Mouse (Mus musculus) hindbrain, embryonic 12.5 days (tissue): ENCODE results near the gene Saxo2. TPM values are rescaled to one million over a fixed set of nuclear protein-coding genes. Genes with fewer than 3 reads are reported as not detected.
A peak's percentile ranks its signal among the peaks of the same experiment; 100 is the strongest.

Source experiments
- ATAC-seq: fragments of 200-750 bp; cut with Nextera tagmentation; 2 replicates; pipeline ENCODE4 v1.8.0; 2017; ENCODE audit warnings: moderate TSS enrichment; ENCODE audit not compliant: low FRiP score
- H3K27ac ChIP-seq: fragments of 300-500 bp; sonication (generic); 2 replicates; pipeline ENCODE4 v1.5.1; 2016; ENCODE audit warnings: mild to moderate bottlenecking
- H3K27me3 ChIP-seq: fragments of 300-500 bp; sonication (generic); 2 replicates; pipeline ENCODE4 v1.6.1; 2016; ENCODE audit warnings: mild to moderate bottlenecking
- H3K36me3 ChIP-seq: fragments of 300-500 bp; sonication (generic); 2 replicates; pipeline ENCODE4 v1.6.1; 2016; ENCODE audit warnings: mild to moderate bottlenecking
- H3K4me1 ChIP-seq: fragments of 300-500 bp; sonication (generic); 2 replicates; pipeline ENCODE4 v1.6.1; 2016
- H3K4me2 ChIP-seq: fragments of 300-500 bp; sonication (generic); replicated peaks from 2 replicates; pipeline ENCODE4 v1.6.1; 2016; ENCODE audit warnings: mild to moderate bottlenecking
- H3K4me3 ChIP-seq: fragments of 300-500 bp; sonication (generic); 2 replicates; pipeline ENCODE4 v1.5.1; 2016; ENCODE audit warnings: mild to moderate bottlenecking
- H3K9ac ChIP-seq: fragments of 300-500 bp; sonication (generic); 2 replicates; pipeline ENCODE4 v1.6.1; 2016; ENCODE audit warnings: mild to moderate bottlenecking, moderate library complexity
- H3K9me3 ChIP-seq: fragments of 300-500 bp; sonication (generic); replicated peaks from 2 replicates; pipeline ENCODE4 v1.6.1; 2016; ENCODE audit warnings: mild to moderate bottlenecking
- WGBS: fragments of 180-500 bp; shearing (Covaris S2); methylation state at CpG from one replicate; pipeline ENCODE4 v1.1.7; 2016; 5-methylcytosine and 5-hydroxymethylcytosine counted together
- polyA plus RNA-seq: library from polyadenylated mRNA; unstranded; fragments of >200 nt; fragmentation: Nextera tagmentation; extraction: Ambion mirVana; gene quantifications from 2 replicates; pipeline ENCODE4 v1.2.1, GENCODE M21; 2016

Gene Saxo2
- 14.0 and 15.9 TPM in 2 replicates for polyA plus RNA-seq

- peak within 1 kb of the TSS; percentile 70 for H3K4me2 ChIP-seq
- H3K4me3 ChIP-seq = peak within 1 kb of the TSS; percentile 62
- no peaks in the 10 kb centered on the region for H3K9me3 ChIP-seq
- H3K9ac ChIP-seq = peak within 1 kb of the TSS; percentile 72
- peaks cover 14% of the 10 kb centered on the region for H3K4me1 ChIP-seq
- under 1% methylated on average over 46 of the region's 46 CpGs for WGBS
- peak; percentile 99 for ATAC-seq
- no peak within 1 kb of the TSS for H3K27ac ChIP-seq
- H3K27me3 ChIP-seq = no peaks in the 10 kb centered on the region
- no peaks in the 10 kb centered on the region for H3K36me3 ChIP-seq
These were observed at the start of gene Saxo2, which contains the start of gene Efl1 for GRCm38 (mm10) chr7:82648353-82649080. Gene Saxo2, minus strand, starts transcription at chr7:82648528. Gene Efl1, plus strand, starts transcription at chr7:82648614.

- no peak for ATAC-seq
- peaks cover 52% of the 10 kb centered on the region for H3K36me3 ChIP-seq
- no peak overlapping the region for H3K9ac ChIP-seq
- WGBS = 80% methylated on average over 8 of the region's 8 CpGs
- H3K27ac ChIP-seq = no peak overlapping the region
- H3K4me3 ChIP-seq = no peak overlapping the region
- no peaks in the 10 kb centered on the region for H3K9me3 ChIP-seq
- H3K27me3 ChIP-seq = no peaks in the 10 kb centered on the region
- no peaks in the 10 kb centered on the region for H3K4me1 ChIP-seq
- H3K4me2 ChIP-seq = no peak overlapping the region
These were observed 49.3 kb upstream of the Saxo2 start for GRCm38 (mm10) chr7:82697668-82698067.

- ATAC-seq = no peak
- Histone ChIP-seq H3K9me3 (no peaks in the 10 kb centered on the region), H3K27ac (no peak overlapping the region), H3K9ac (no peak overlapping the region), H3K4me3 (no peak overlapping the region), H3K4me1 (peaks cover 5% of the 10 kb centered on the region; the same call in 1 of the 2 replicates), H3K27me3 (no peaks in the 10 kb centered on the region), H3K4me2 (no peak overlapping the region), H3K36me3 (peaks cover 46% of the 10 kb centered on the region)
- 89% methylated on average over 6 of the region's 6 CpGs for WGBS
These were observed 42.9 kb upstream of the Saxo2 start for GRCm38 (mm10) chr7:82691021-82691738.

DNA sequence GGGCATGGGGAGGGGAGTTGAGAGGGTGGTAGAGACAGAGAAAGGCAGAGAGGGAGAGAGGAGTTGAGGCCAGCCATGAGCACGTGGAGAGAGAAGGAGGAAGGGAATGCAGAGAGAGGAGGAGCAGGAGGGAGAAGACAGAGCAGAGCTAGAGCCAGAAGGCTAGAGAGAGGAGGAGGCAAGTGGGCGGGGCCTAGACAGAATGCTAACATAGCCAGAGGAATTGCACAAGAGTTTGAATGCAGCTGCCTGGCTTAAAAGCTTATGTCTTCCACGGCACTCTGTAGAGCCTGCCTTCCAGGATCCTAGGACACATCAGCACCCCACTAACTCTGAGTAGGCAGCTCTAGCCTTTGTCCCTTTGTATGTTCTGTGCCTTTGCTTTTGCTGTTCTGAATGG lies 40.4 kb upstream of the Saxo2 start:
- H3K27me3 ChIP-seq = no peaks in the 10 kb centered on the region
- H3K9ac ChIP-seq = no peak overlapping the region
- WGBS = 54% methylated on average over 3 of the region's 3 CpGs
- H3K27ac ChIP-seq = no peak overlapping the region
- peaks cover 40% of the 10 kb centered on the region for H3K36me3 ChIP-seq
- ATAC-seq = no peak
- H3K4me3 ChIP-seq = no peak overlapping the region
- peaks cover 5% of the 10 kb centered on the region; the same call in 1 of the 2 replicates for H3K4me1 ChIP-seq
- no peak overlapping the region for H3K4me2 ChIP-seq
- H3K9me3 ChIP-seq = no peaks in the 10 kb centered on the region

DNA sequence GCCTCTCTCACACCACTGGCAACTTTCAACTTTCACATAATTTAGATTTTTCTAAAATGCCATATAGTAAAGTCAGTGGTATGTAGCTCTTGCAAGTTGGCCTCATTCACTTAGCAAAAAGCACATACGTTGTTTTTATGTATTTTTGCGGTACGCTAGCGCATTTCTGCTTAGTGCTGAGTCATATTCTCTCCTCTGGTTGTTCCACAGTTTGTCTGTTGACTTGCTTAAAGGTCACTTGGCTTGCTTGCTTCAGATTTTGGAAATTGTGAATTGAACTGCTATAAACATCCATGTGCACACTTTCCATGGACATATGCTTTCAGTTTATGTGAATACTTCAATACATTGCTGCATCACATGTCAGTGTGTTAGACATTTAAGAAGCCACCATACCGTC lies 31.6 kb upstream of the Saxo2 start:
- no peak for ATAC-seq
- Histone ChIP-seq H3K4me2 (no peak overlapping the region), H3K27ac (no peak overlapping the region), H3K4me3 (no peak overlapping the region), H3K4me1 (no peaks in the 10 kb centered on the region), H3K9ac (no peak overlapping the region), H3K27me3 (no peaks in the 10 kb centered on the region), H3K36me3 (peaks cover 31% of the 10 kb centered on the region), H3K9me3 (no peaks in the 10 kb centered on the region)
- WGBS = 93% methylated on average over 5 of the region's 5 CpGs

- Histone ChIP-seq H3K27me3 (no peaks in the 10 kb centered on the region), H3K27ac (no peak overlapping the region), H3K36me3 (peaks cover 32% of the 10 kb centered on the region), H3K4me1 (no peaks in the 10 kb centered on the region), H3K4me2 (no peak overlapping the region), H3K4me3 (no peak overlapping the region), H3K9me3 (no peaks in the 10 kb centered on the region), H3K9ac (no peak overlapping the region)
- 86% methylated on average over 6 of the region's 6 CpGs for WGBS
- ATAC-seq = no peak
These were observed 28.5 kb upstream of the Saxo2 start for GRCm38 (mm10) chr7:82676834-82677233.

DNA sequence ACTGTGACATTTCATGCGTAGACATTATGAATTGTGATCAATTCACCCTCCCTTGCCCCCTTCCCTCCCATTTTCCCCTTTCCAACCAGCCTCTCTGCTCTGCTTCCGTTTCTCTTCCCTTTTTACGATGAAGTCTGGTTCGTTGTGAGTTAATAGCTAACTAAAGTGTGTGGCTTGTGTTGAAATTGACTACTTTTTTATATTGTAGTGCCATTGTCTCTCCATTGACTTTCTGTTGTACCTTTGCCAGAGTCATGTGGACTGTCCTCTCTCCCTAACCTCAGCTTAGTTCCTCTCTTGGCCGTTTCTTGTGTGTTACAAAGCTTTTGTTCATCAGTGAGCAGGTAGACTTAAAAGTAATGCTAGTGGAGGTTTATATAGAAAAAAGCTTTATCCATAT lies 27.7 kb upstream of the Saxo2 start:
- Histone ChIP-seq H3K4me3 (no peak overlapping the region), H3K36me3 (peaks cover 30% of the 10 kb centered on the region), H3K27ac (no peak overlapping the region), H3K4me2 (no peak overlapping the region), H3K4me1 (no peaks in the 10 kb centered on the region), H3K9ac (no peak overlapping the region), H3K9me3 (no peaks in the 10 kb centered on the region), H3K27me3 (no peaks in the 10 kb centered on the region)
- no peak for ATAC-seq
- WGBS = 93% methylated on average over 5 of the region's 5 CpGs

DNA sequence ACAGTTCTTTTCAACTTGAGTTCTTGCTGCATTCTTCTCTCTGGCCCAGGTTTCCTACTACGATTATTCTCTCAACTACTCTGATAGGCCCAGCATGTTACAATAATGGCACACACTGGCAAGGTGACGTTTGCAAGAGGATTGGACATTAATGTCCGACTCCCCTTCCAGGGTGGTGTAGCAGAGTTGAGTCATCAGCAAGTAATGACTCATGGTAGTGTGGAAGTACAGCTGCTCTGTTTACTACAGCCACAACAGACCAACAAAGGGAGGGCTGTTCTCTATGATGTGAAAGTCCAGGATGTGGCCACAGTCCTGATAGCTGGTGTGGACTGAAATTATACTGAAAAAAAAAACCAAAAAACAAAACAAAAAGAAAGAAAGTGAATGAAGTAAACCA lies 16.3 kb upstream of the Saxo2 start:
- Histone ChIP-seq H3K4me1 (no peaks in the 10 kb centered on the region), H3K27ac (no peak overlapping the region), H3K9ac (no peak overlapping the region), H3K4me3 (no peak overlapping the region), H3K9me3 (no peaks in the 10 kb centered on the region), H3K27me3 (no peaks in the 10 kb centered on the region), H3K4me2 (no peak overlapping the region), H3K36me3 (peaks cover 36% of the 10 kb centered on the region)
- ATAC-seq = no peak
- 90% methylated on average over 3 of the region's 3 CpGs for WGBS

DNA sequence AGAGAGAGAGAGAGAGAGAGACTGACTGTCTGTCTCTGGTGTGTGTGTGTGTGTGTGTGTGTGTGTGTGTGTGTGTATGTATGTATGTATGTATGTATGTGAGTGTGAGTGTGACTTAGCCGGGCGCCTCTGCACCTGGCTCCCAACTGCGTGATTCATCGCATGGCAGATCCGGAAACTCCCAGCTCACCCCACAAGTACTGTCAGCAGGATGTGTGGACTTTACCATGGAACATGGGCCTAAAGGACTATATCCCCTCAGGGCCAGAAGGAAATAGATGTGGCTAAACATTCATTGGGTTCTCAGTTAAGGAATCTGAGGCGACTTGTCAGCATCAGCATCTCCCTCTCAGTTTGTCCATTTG lies 735 bp upstream of the Saxo2 start:
- no peak overlapping the region for H3K27ac ChIP-seq
- H3K4me2 ChIP-seq = peak overlapping the region; percentile 70
- no peak for ATAC-seq
- H3K27me3 ChIP-seq = no peaks in the 10 kb centered on the region
- WGBS = 16% methylated on average over 6 of the region's 6 CpGs
- H3K4me1 ChIP-seq = peaks cover 14% of the 10 kb centered on the region
- no peaks in the 10 kb centered on the region for H3K9me3 ChIP-seq
- peak overlapping the region; percentile 62 for H3K4me3 ChIP-seq
- peak overlapping the region; percentile 72 for H3K9ac ChIP-seq
- H3K36me3 ChIP-seq = no peaks in the 10 kb centered on the region

DNA sequence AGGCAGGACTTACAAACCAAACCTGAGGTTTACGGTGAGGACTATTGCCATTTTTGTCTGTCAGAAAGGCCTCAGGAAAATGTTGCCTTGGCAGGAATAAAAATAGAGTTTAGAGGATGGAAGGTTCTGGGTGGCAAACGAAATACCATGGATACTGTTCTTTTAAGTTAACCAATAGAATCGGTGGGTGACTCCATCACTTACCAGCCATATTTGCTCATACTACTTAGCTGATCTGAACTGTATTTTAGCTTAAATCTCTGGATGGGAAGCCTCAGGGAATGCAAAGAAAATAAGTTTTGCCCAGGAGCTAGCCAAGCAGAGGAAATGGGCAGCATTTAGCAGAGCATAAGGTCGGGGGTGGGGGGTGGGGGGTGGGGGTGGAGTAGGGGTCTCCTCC lies 419 bp downstream of the Saxo2 start:
- H3K36me3 ChIP-seq = no peaks in the 10 kb centered on the region
- peaks cover 14% of the 10 kb centered on the region for H3K4me1 ChIP-seq
- H3K9ac ChIP-seq = peak overlapping the region; percentile 72
- H3K4me2 ChIP-seq = peak overlapping the region; percentile 70
- 28% methylated on average over 4 of the region's 4 CpGs for WGBS
- no peak for ATAC-seq
- H3K9me3 ChIP-seq = no peaks in the 10 kb centered on the region
- H3K27ac ChIP-seq = no peak overlapping the region
- H3K27me3 ChIP-seq = no peaks in the 10 kb centered on the region
- H3K4me3 ChIP-seq = peak overlapping the region; percentile 62

GRCm38 (mm10) chr7:82647183-82647582 lies 1.1 kb downstream of the Saxo2 start:
- WGBS = 92% methylated on average over 3 of the region's 3 CpGs
- no peak for ATAC-seq
- H3K4me2 ChIP-seq = no peak overlapping the region

GRCm38 (mm10) chr7:82625342-82625741 lies 23.0 kb downstream of the Saxo2 start:
- 18% methylated on average over 7 of the region's 7 CpGs for WGBS
- Histone ChIP-seq H3K27ac (no peak overlapping the region), H3K9me3 (no peaks in the 10 kb centered on the region), H3K36me3 (no peaks in the 10 kb centered on the region), H3K27me3 (no peaks in the 10 kb centered on the region), H3K4me3 (no peak overlapping the region), H3K9ac (no peak overlapping the region), H3K4me2 (no peak overlapping the region), H3K4me1 (no peaks in the 10 kb centered on the region)
- ATAC-seq = no peak

More at GRCm38 (mm10) chr7:82647183-82647582, 1.1 kb downstream of the Saxo2 start:
- peaks cover 14% of the 10 kb centered on the region for H3K4me1 ChIP-seq
- H3K36me3 ChIP-seq = no peaks in the 10 kb centered on the region
- H3K9me3 ChIP-seq = no peaks in the 10 kb centered on the region
- H3K4me3 ChIP-seq = no peak overlapping the region
- H3K9ac ChIP-seq = no peak overlapping the region
- no peak overlapping the region for H3K27ac ChIP-seq
- no peaks in the 10 kb centered on the region for H3K27me3 ChIP-seq
